Mouse (Mus musculus) hindbrain, embryonic 15.5 days (tissue): ENCODE data around the gene Add1. TPM values are rescaled to one million over a fixed set of nuclear protein-coding genes. Genes with fewer than 3 reads are reported as not detected.
"Not testable (repeated sequence)": the region's sequence is repeated elsewhere in the genome, so short reads cannot be mapped to it uniquely, and the experiment has no call there.

Experiments used
- ATAC-seq: fragments of 200-750 bp; cut with Nextera tagmentation; 2 replicates; pipeline ENCODE4 v1.8.0; 2017; ENCODE audit warnings: low read depth, moderate number of reproducible peaks, moderate TSS enrichment; ENCODE audit not compliant: low FRiP score
- H3K27ac ChIP-seq: fragments of 300-500 bp; sonication (generic); replicated peaks from 2 replicates; pipeline ENCODE4 v1.5.1; 2015; ENCODE audit warnings: mild to moderate bottlenecking, inconsistent platforms
- H3K27me3 ChIP-seq: fragments of 300-500 bp; sonication (generic); 2 replicates; pipeline ENCODE4 v1.6.1; 2015; ENCODE audit warnings: control low read depth, inconsistent platforms
- H3K36me3 ChIP-seq: fragments of 300-500 bp; sonication (generic); 2 replicates; pipeline ENCODE4 v1.6.1; 2015; ENCODE audit warnings: control low read depth, inconsistent platforms
- H3K4me1 ChIP-seq: fragments of 300-500 bp; sonication (generic); replicated peaks from 2 replicates; pipeline ENCODE4 v1.6.1; 2015; ENCODE audit warnings: control low read depth, inconsistent platforms
- H3K4me2 ChIP-seq: fragments of 300-500 bp; sonication (generic); 2 replicates; pipeline ENCODE4 v1.6.1; 2015; ENCODE audit warnings: moderate library complexity, mild to moderate bottlenecking, inconsistent platforms
- H3K4me3 ChIP-seq: fragments of 300-500 bp; sonication (generic); 2 replicates; pipeline ENCODE4 v1.5.1; 2015; ENCODE audit warnings: mild to moderate bottlenecking, inconsistent platforms
- H3K9ac ChIP-seq: fragments of 300-500 bp; sonication (generic); 2 replicates; pipeline ENCODE4 v1.6.1; 2015; ENCODE audit warnings: inconsistent platforms
- H3K9me3 ChIP-seq: fragments of 300-500 bp; sonication (generic); 2 replicates; pipeline ENCODE4 v1.6.1; 2016; ENCODE audit warnings: control low read depth, inconsistent platforms
- WGBS: fragments of 180-500 bp; shearing (Covaris S2); methylation state at CpG from one replicate; pipeline ENCODE4 v1.1.7; 2015; 5-methylcytosine and 5-hydroxymethylcytosine counted together
- polyA plus RNA-seq: library from polyadenylated mRNA; unstranded; fragments of >200 nt; fragmentation: Nextera tagmentation; extraction: Ambion mirVana; gene quantifications from 2 replicates; pipeline ENCODE4 v1.2.1, GENCODE M21; 2015

Add1 gene
- polyA plus RNA-seq, 1 experiment from 2014 or later: 221 TPM

DNA sequence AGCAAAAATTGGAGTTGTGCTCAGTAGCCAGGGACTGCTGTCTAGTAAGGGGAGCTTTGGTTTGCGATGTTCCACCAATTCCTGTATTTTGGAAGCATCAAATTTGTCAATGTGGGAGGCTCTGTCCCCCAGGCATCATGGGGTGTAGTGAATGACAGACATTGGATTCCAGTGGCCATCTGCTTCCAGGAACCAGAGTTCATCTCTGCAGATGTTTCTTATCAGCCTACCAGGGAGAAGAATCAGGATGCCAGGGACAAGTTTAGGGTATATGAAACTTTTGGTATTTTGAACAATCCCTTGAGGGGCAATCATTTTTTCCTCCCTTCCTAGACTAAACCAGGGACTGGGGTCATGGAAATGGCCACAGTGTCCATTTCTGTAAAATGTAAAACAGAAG lies 9.6 kb upstream of the Add1 start:
- Histone ChIP-seq H3K9ac (no peak overlapping the region), H3K27ac (no peak overlapping the region), H3K4me2 (no peak overlapping the region), H3K36me3 (peaks cover 45% of the 10 kb centered on the region), H3K4me1 (peaks cover 6% of the 10 kb centered on the region), H3K9me3 (no peaks in the 10 kb centered on the region), H3K27me3 (no peaks in the 10 kb centered on the region), H3K4me3 (no peak overlapping the region)
- WGBS: 85% methylated on average over 1 of the region's 1 CpGs
- ATAC-seq: no peak

- H3K4me3 ChIP-seq: no peak overlapping the region
- H3K27ac ChIP-seq: no peak overlapping the region
- no peaks in the 10 kb centered on the region for H3K27me3 ChIP-seq
- peaks cover 41% of the 10 kb centered on the region for H3K36me3 ChIP-seq
- H3K9me3 ChIP-seq: no peaks in the 10 kb centered on the region
- WGBS: 88% methylated on average over 4 of the region's 4 CpGs
- no peak overlapping the region for H3K9ac ChIP-seq
- no peak for ATAC-seq
- H3K4me2 ChIP-seq: no peak overlapping the region
- H3K4me1 ChIP-seq: peaks cover 6% of the 10 kb centered on the region
Measured at GRCm38 (mm10) chr5:34564291-34564690, 9.2 kb upstream of the Add1 start.

- Histone ChIP-seq H3K4me2 (no peak overlapping the region), H3K9ac (no peak overlapping the region), H3K4me3 (no peak overlapping the region), H3K27me3 (no peaks in the 10 kb centered on the region), H3K27ac (peak overlapping the region; percentile 69), H3K4me1 (peaks cover 6% of the 10 kb centered on the region), H3K36me3 (peaks cover 27% of the 10 kb centered on the region), H3K9me3 (no peaks in the 10 kb centered on the region)
- peak; percentile 66; the same call in 1 of the 2 replicates for ATAC-seq
- 61% methylated on average over 7 of the region's 7 CpGs for WGBS
Measured at GRCm38 (mm10) chr5:34565545-34566283, 7.8 kb upstream of the Add1 start.

DNA sequence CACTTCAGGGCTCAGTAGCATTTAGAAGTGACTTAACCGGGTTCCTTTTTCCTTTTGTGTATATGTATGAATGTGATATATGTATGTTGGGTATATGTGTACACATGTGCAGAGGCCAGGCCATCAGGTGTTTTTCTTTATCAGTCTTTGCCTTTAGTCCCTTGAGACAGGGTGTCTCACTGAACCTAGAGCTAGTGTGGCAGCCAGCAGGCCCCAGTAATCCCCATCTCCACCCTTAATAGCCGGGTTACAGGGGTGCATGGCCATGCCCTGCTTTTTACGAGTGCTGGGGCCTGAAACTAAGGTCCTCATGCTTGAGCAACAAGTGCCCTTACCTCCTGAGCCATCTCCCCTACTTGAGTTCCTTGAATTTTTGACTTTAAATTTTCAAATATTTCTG lies 1.9 kb upstream of the Add1 start:
- Histone ChIP-seq H3K27me3 (no peaks in the 10 kb centered on the region), H3K4me2 (no peak overlapping the region), H3K9ac (no peak overlapping the region), H3K4me1 (peaks cover 22% of the 10 kb centered on the region), H3K36me3 (no peaks in the 10 kb centered on the region), H3K4me3 (no peak overlapping the region), H3K27ac (no peak overlapping the region), H3K9me3 (no peaks in the 10 kb centered on the region)
- ATAC-seq: no peak
- WGBS: 85% methylated on average over 3 of the region's 3 CpGs

- Histone ChIP-seq H3K4me1 (peaks cover 22% of the 10 kb centered on the region), H3K4me3 (peak overlapping the region; percentile 99), H3K9ac (peak overlapping the region; percentile 100; the same call in 1 of the 2 replicates), H3K27ac (peak overlapping the region; percentile 94), H3K4me2 (peak overlapping the region; percentile 61)
- not testable (repeated sequence) for H3K36me3 ChIP-seq, H3K9me3 ChIP-seq, ATAC-seq, H3K27me3 ChIP-seq
- 50% methylated on average over 4 of the region's 4 CpGs for WGBS
Measured at GRCm38 (mm10) chr5:34572568-34572967, 896 bp upstream of the Add1 start.

DNA sequence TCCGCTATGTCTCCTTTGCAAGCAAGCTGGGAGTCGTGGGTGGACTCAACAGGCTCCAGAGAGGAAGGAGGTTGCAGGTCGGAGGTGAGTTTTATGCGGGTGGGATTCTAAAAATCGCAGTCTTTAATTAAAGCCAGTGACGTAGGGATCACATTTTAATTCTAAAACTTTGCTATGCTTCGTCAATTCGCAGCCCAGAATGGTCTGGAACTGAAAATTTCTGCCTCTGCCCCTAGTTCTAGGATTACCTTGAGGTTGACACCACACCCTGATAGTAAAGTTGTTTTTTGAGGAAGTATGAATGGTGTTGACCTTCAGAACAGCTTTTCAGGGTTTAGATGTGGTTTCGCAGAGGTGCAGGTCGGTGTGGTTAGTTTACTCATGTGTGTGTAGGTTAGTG lies 1.3 kb downstream of the Add1 start:
- peak overlapping the region; percentile 83 for H3K4me2 ChIP-seq
- peak overlapping the region; percentile 100 for H3K9ac ChIP-seq
- H3K4me1 ChIP-seq: peaks cover 22% of the 10 kb centered on the region
- ATAC-seq: no peak
- no peaks in the 10 kb centered on the region for H3K27me3 ChIP-seq
- no peak overlapping the region; the same call in 1 of the 2 replicates for H3K27ac ChIP-seq
- H3K9me3 ChIP-seq: no peaks in the 10 kb centered on the region
- WGBS: 51% methylated on average over 10 of the region's 10 CpGs
- peak overlapping the region; percentile 99 for H3K4me3 ChIP-seq
- H3K36me3 ChIP-seq: no peaks in the 10 kb centered on the region

GRCm38 (mm10) chr5:34576286-34576685 lies 2.8 kb downstream of the Add1 start:
- ATAC-seq: no peak
- no peak overlapping the region for H3K9ac ChIP-seq
- H3K9me3 ChIP-seq: no peaks in the 10 kb centered on the region
- H3K4me1 ChIP-seq: peaks cover 22% of the 10 kb centered on the region
- no peak overlapping the region for H3K4me3 ChIP-seq
- 97% methylated on average over 1 of the region's 1 CpGs for WGBS
- no peaks in the 10 kb centered on the region for H3K36me3 ChIP-seq
- H3K4me2 ChIP-seq: no peak overlapping the region
- H3K27ac ChIP-seq: no peak overlapping the region
- H3K27me3 ChIP-seq: no peaks in the 10 kb centered on the region

- Histone ChIP-seq H3K27ac (no peak overlapping the region), H3K9ac (no peak overlapping the region), H3K4me2 (no peak overlapping the region), H3K4me1 (peaks cover 27% of the 10 kb centered on the region), H3K36me3 (no peaks in the 10 kb centered on the region), H3K9me3 (no peaks in the 10 kb centered on the region), H3K4me3 (no peak overlapping the region), H3K27me3 (no peaks in the 10 kb centered on the region)
- 98% methylated on average over 7 of the region's 7 CpGs for WGBS
- ATAC-seq: no peak
Measured at GRCm38 (mm10) chr5:34578038-34578655, 4.7 kb downstream of the Add1 start.

DNA sequence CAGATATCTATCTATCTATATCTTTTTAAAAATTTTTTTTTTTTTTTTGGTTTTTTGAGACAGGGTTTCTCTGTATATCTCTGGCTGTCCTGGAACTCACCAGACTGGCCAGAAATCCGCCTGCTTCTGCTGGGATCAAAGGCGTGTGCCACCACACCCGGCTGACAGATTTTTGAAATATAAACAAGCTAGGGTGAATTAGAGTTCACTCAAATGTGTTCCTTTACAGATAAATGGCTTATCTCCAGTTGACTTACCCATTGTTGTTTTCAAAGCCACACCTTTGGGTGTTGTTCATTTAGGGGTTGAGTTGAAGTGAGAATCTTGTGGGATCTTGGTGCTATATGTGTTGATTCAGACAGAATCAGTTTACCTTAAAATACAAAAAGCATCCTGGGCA lies 5.9 kb downstream of the Add1 start:
- peaks cover 34% of the 10 kb centered on the region for H3K4me1 ChIP-seq
- H3K4me2 ChIP-seq: no peak overlapping the region
- no peak overlapping the region for H3K4me3 ChIP-seq
- 89% methylated on average over 3 of the region's 3 CpGs for WGBS
- no peaks in the 10 kb centered on the region for H3K36me3 ChIP-seq
- H3K9me3 ChIP-seq: no peaks in the 10 kb centered on the region
- no peak overlapping the region for H3K9ac ChIP-seq
- H3K27me3 ChIP-seq: no peaks in the 10 kb centered on the region
- no peak overlapping the region for H3K27ac ChIP-seq
- ATAC-seq: no peak

GRCm38 (mm10) chr5:34581671-34582313 lies 8.3 kb downstream of the Add1 start:
- peaks cover 16% of the 10 kb centered on the region for H3K4me1 ChIP-seq
- H3K9me3 ChIP-seq, H3K27me3 ChIP-seq, H3K4me3 ChIP-seq, H3K36me3 ChIP-seq, H3K9ac ChIP-seq, H3K4me2 ChIP-seq: not testable (repeated sequence)
- H3K27ac ChIP-seq: 0 out of 2 replicates have a peak overlapping the region, but pooled peaks have one; percentile 40
- ATAC-seq: peak; percentile 75
- 36% methylated on average over 10 of the region's 10 CpGs for WGBS

DNA sequence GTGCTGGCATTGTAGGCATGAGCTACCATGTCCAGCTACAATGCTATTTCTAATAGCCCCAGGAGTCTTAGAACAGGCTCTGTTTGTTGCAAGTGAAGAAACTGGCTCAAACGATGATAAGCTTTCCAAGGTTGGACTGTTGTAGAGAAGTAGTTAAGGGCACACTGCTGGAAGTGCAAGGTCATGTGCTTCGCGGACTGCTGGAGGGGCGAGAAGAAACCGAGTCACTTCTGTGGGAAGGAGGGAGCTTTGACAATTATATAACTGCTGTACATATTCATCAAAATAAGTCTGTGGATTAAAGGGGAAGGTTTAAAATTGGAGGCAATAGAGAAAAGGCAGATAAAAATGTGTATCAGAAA lies 8.8 kb downstream of the Add1 start:
- peaks cover 20% of the 10 kb centered on the region for H3K4me1 ChIP-seq
- no peaks in the 10 kb centered on the region for H3K9me3 ChIP-seq
- no peak overlapping the region for H3K4me3 ChIP-seq
- ATAC-seq: no peak
- H3K27ac ChIP-seq: 0 out of 2 replicates have a peak overlapping the region, but pooled peaks have one; percentile 40
- no peak overlapping the region for H3K9ac ChIP-seq
- no peak overlapping the region for H3K4me2 ChIP-seq
- H3K27me3 ChIP-seq: no peaks in the 10 kb centered on the region
- 75% methylated on average over 5 of the region's 5 CpGs for WGBS
- H3K36me3 ChIP-seq: no peaks in the 10 kb centered on the region

- H3K36me3 ChIP-seq: no peaks in the 10 kb centered on the region
- H3K4me1 ChIP-seq: peaks cover 30% of the 10 kb centered on the region
- no peak overlapping the region for H3K27ac ChIP-seq
- H3K9ac ChIP-seq: no peak overlapping the region
- 77% methylated on average over 5 of the region's 5 CpGs for WGBS
- no peaks in the 10 kb centered on the region for H3K27me3 ChIP-seq
- no peak overlapping the region for H3K4me3 ChIP-seq
- ATAC-seq: no peak
- no peaks in the 10 kb centered on the region for H3K9me3 ChIP-seq
- no peak overlapping the region for H3K4me2 ChIP-seq
Measured at GRCm38 (mm10) chr5:34585216-34585615, 11.8 kb downstream of the Add1 start.
